ENCODE assay signal across 16 mouse cellular contexts in the genomic region with DNA sequence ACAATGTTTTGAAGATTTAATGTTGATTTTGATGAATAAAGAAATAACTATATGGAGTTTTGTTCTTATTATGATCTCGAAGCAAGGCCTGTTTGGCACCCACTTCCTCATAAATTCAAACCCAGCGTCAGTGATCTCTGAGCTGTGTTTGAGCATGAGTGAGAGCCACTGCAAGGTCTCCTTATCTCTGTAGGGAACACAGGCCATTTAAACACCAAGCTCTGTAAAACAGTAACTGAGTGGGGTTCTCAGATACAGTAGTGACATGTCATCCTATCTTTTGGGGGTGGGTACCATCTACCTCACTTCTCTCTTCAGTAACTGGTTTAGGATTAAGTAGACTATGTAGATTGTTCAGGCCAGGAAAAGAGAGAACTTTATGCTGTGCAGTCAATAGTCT. TPM values are rescaled to one million over a fixed set of nuclear protein-coding genes. Genes with fewer than 3 reads are reported as not detected.
"Had no signal": no experiment of that assay in that cellular context is flagged by ENCODE, and none has a peak within 500 bp of the region (broad histone marks: within the 10 kb centered on the region; RNA-seq: fewer than 3 reads in every experiment).

No protein-coding gene starts in this region.

- H3K9me3 ChIP-seq: midbrain, embryonic 10.5 days; midbrain, embryonic 12.5 days; neural tube, embryonic 12.5 days; stomach, embryonic 15.5 days had no signal

- H3K4me1 ChIP-seq: stomach, embryonic 15.5 days had no signal

- DNase-seq: lung, embryonic 14.5 days; lung, postnatal 10 days; lung, postnatal 4 days; midbrain, embryonic 14.5 days; right cerebral cortex, postnatal 14 days; thymus, adult 2 months; thymus, postnatal 25 days; thymus, postnatal 4 days had no signal

- H3K27me3 ChIP-seq: midbrain, embryonic 12.5 days; neural tube, embryonic 12.5 days; stomach, embryonic 15.5 days had no signal

- H3K9ac ChIP-seq: lung, embryonic 14.5 days; midbrain, embryonic 12.5 days; neural tube, embryonic 12.5 days; stomach, embryonic 15.5 days had no signal

- H3K4me3 ChIP-seq: midbrain, embryonic 10.5 days; midbrain, embryonic 12.5 days; myocyte; neural tube, embryonic 12.5 days; stomach, embryonic 15.5 days had no signal

- H3K4me2 ChIP-seq: lung, embryonic 14.5 days; midbrain, embryonic 12.5 days; neural tube, embryonic 12.5 days; stomach, embryonic 15.5 days had no signal

- H3K27ac ChIP-seq: midbrain, embryonic 10.5 days; midbrain, embryonic 12.5 days; neural tube, embryonic 12.5 days; stomach, embryonic 15.5 days; stomach, postnatal 0 days had no signal

- ATAC-seq: midbrain, embryonic 16.5 days had no signal

- H3K36me3 ChIP-seq: midbrain, embryonic 10.5 days; midbrain, embryonic 12.5 days; neural tube, embryonic 12.5 days; stomach, embryonic 15.5 days had no signal

RNA-seq across cellular contexts. Expression of a gene that starts 20.4 kb away (rescaled TPM):
- total RNA-seq: megakaryocyte, adult 5-6 weeks had no signal
